Mouse (Mus musculus) embryonic fibroblast, embryonic 13.5 days (primary cell): Measurements from ENCODE around the gene Gm10409. TPM values are rescaled to one million over a fixed set of nuclear protein-coding genes. Genes with fewer than 3 reads are reported as not detected.
"Not testable (repeated sequence)": the region's sequence is repeated elsewhere in the genome, so short reads cannot be mapped to it uniquely, and the experiment has no call there.

Experiments
- H3K27ac ChIP-seq: 2 replicates; pipeline ENCODE4 v1.5.1; 2012; ENCODE audit warnings: low read length, control low read depth, inconsistent platforms; ENCODE audit not compliant: insufficient read depth
- H3K4me1 ChIP-seq: 2 replicates; pipeline ENCODE4 v1.6.1; 2011; ENCODE audit warnings: low read length; ENCODE audit not compliant: control insufficient read depth, insufficient read depth
- H3K4me3 ChIP-seq: 2 replicates; pipeline ENCODE4 v1.5.1; 2011; ENCODE audit warnings: mild to moderate bottlenecking, control low read depth, low read length; ENCODE audit not compliant: insufficient read depth
- polyA plus RNA-seq: library from polyadenylated mRNA; stranded (reverse); fragments of >200 nt; gene quantifications from 2 replicates; pipeline ENCODE4 v1.2.4, GENCODE M21; 2011; ENCODE audit warnings: low read depth; ENCODE audit not compliant: missing spikeins, insufficient read length

Gm10409 gene
- polyA plus RNA-seq = not detected in 2 replicates

GRCm38 (mm10) chr14:3412314-3412713 lies at the start of gene Gm10409:
Gene Gm10409, plus strand, starts transcription at chr14:3412614.
- not testable (repeated sequence) for H3K27ac ChIP-seq, H3K4me3 ChIP-seq, H3K4me1 ChIP-seq

DNA sequence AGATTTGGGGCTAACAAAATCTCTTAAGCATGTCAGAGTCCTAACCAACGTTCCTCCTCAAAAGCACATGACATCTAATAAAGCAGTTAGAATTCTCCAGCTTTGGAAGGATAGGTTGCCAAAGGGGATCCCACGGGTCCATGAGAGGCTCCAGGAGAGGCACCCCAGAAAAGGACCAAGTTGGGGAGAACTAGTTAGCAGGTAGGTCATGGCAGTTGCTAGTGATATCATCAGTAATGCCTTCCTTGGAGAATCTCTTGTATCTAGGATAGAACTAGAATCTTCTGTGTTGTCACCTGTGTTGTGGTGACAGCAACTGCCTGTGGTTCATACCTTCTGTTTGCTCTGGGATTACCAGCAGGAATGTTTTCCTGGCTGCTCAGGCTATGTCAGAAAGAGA lies 17.6 kb upstream of the Gm10409 start, which contains the start of gene Gm10413:
Gene Gm10413 (plus strand): TSS at position 301 of the 400 bp plus-strand sequence.
- H3K4me1 ChIP-seq, H3K27ac ChIP-seq, H3K4me3 ChIP-seq: not testable (repeated sequence)

GRCm38 (mm10) chr14:3427803-3428202 lies 15.4 kb downstream of the Gm10409 start, which contains the start of gene Gm3005:
Gene Gm3005, plus strand, starts transcription at chr14:3428103.
- H3K4me3 ChIP-seq, H3K4me1 ChIP-seq: not testable (repeated sequence)

DNA sequence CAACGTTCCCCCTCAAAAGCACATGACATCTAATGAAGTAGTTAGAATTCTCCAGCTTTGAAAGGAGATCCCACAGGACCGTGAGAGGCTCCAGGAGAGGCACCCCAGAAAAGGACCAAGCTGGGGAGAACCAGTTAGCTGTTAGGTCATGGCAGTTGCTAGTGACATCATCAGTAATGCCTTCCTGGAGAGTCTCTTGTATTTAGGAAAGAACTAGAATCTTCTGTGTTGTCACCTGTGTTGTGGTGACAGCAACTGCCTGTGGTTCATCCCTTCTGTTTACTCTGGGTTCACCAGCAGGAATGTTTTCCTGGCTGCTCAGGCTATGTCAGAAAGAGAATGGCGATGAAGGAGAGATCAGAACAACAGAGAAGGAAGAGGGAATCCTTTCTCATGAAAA lies 36.7 kb downstream of the Gm10409 start, which contains the start of gene Gm10408:
Gene Gm10408 (plus strand): TSS at position 301 of the 400 bp plus-strand sequence.
- not testable (repeated sequence) for H3K4me1 ChIP-seq, H3K4me3 ChIP-seq, H3K27ac ChIP-seq

More at GRCm38 (mm10) chr14:3427803-3428202, 15.4 kb downstream of the Gm10409 start, which contains the start of gene Gm3005:
- H3K27ac ChIP-seq = not testable (repeated sequence)

Other genes with a start within 250 kb of the Gm10409 start
- not detected in 2 replicates for gene Gm5795, start 224.4 kb upstream of the Gm10409 start, polyA plus RNA-seq
- not detected in 2 replicates for gene D830030K20Rik, start 204.1 kb upstream of the Gm10409 start, polyA plus RNA-seq
- not detected in 2 replicates for gene Gm2956, start 80.0 kb upstream of the Gm10409 start, polyA plus RNA-seq
- gene Gm10413, start 17.5 kb upstream of the Gm10409 start, polyA plus RNA-seq = not detected in 2 replicates
- gene Gm3005, start 15.5 kb downstream of the Gm10409 start, polyA plus RNA-seq = 0.38 TPM in 1 of 2 replicates, not detected in the other
- gene Gm10408, start 36.8 kb downstream of the Gm10409 start, polyA plus RNA-seq = not detected in 2 replicates
- gene Gm3012, start 221.9 kb downstream of the Gm10409 start, polyA plus RNA-seq = not detected in 2 replicates
- gene Gm3020, start 239.4 kb downstream of the Gm10409 start, polyA plus RNA-seq = not detected in 2 replicates